Mouse (Mus musculus) right cerebral cortex, adult 18-20 months (tissue): ENCODE measurements around the gene C1ql3.

ENCODE experiments used
- DNase-seq: peaks from one replicate; pipeline ENCODE4 v3.0.0; 2022; ENCODE audit warnings: mixed read lengths

The C1ql3 gene

GRCm38 (mm10) chr2:13011472-13011871, at the start of gene C1ql3:
C1ql3 (minus strand) TSS chr2:13011806.
- peak; percentile 93 for DNase-seq

- DNase-seq = peak; percentile 80
Observed at GRCm38 (mm10) chr2:13060426-13061170, 49.0 kb upstream of the C1ql3 start.

- DNase-seq = no peak
Observed at GRCm38 (mm10) chr2:13048649-13049048, 37.0 kb upstream of the C1ql3 start.

GRCm38 (mm10) chr2:13044555-13044954, 32.9 kb upstream of the C1ql3 start:
- no peak for DNase-seq

GRCm38 (mm10) chr2:13039785-13040184, 28.2 kb upstream of the C1ql3 start:
- no peak for DNase-seq

- DNase-seq = peak; percentile 8
Observed at GRCm38 (mm10) chr2:13038772-13039171, 27.2 kb upstream of the C1ql3 start.

GRCm38 (mm10) chr2:13018861-13019260, 7.3 kb upstream of the C1ql3 start:
- DNase-seq = no peak

- no peak for DNase-seq
Observed at GRCm38 (mm10) chr2:13018382-13018781, 6.8 kb upstream of the C1ql3 start.

- DNase-seq = no peak
Observed at GRCm38 (mm10) chr2:13011973-13012372, 367 bp upstream of the C1ql3 start.

GRCm38 (mm10) chr2:13010460-13011341, 905 bp downstream of the C1ql3 start:
- DNase-seq = peak; percentile 39

GRCm38 (mm10) chr2:13010030-13010459, 1.6 kb downstream of the C1ql3 start:
- peak; percentile 9 for DNase-seq

GRCm38 (mm10) chr2:13009261-13009972, 2.2 kb downstream of the C1ql3 start:
- peak; percentile 9 for DNase-seq

GRCm38 (mm10) chr2:13008433-13008832, 3.2 kb downstream of the C1ql3 start:
- no peak for DNase-seq

- DNase-seq = no peak
Observed at GRCm38 (mm10) chr2:13000026-13000425, 11.6 kb downstream of the C1ql3 start.

GRCm38 (mm10) chr2:12984901-12985732, 26.5 kb downstream of the C1ql3 start:
- DNase-seq = no peak

- no peak for DNase-seq
Observed at GRCm38 (mm10) chr2:12978771-12979170, 32.8 kb downstream of the C1ql3 start.

GRCm38 (mm10) chr2:12977367-12977766, 34.2 kb downstream of the C1ql3 start:
- no peak for DNase-seq

GRCm38 (mm10) chr2:12973752-12974151, 37.9 kb downstream of the C1ql3 start:
- DNase-seq = no peak

- DNase-seq = peak; percentile 2
Observed at GRCm38 (mm10) chr2:12970049-12970724, 41.4 kb downstream of the C1ql3 start.

GRCm38 (mm10) chr2:12956703-12957424, 54.7 kb downstream of the C1ql3 start:
- DNase-seq = no peak
